18 mouse cellular contexts compared by ENCODE assay signal in the genomic region with DNA sequence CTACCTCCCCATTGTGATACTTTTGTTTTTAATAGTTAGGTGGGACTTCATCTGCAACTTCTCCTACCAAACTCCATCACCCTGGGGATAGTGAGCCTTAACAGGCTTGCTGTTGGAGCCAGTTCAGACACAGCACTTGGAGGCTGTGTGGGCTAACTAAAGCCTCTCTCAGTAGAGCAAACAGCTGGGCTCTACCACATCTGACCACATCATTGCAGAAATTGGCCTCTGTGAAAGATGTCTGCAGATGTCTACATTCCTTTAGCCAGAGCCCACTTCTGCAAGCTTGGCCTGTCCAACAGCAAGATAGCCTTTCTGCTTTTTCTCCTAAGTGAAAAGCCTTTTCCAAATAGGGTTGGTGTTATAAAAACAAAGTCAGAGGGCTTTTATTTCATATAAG. TPM values are rescaled to one million over a fixed set of nuclear protein-coding genes. Genes with fewer than 3 reads are reported as not detected.
DNase-seq lines count a peak whose midpoint lies in the region; ATAC-seq lines count a peak whose summit lies in the region.
"Had no signal": no experiment of that assay in that cellular context is flagged by ENCODE, and none has a peak within 500 bp of the region (broad histone marks: within the 10 kb centered on the region; RNA-seq: fewer than 3 reads in every experiment).

No protein-coding gene starts in this region.

- H3K27me3 ChIP-seq in heart, embryonic 15.5 days = no peaks in the 10 kb centered on the region
- H3K27me3 ChIP-seq: intestine, embryonic 15.5 days; midbrain, embryonic 12.5 days had no signal

- H3K36me3 ChIP-seq in heart, embryonic 15.5 days = no peaks in the 10 kb centered on the region
- H3K36me3 ChIP-seq: G1E; intestine, embryonic 15.5 days; limb, embryonic 13.5 days; midbrain, embryonic 12.5 days had no signal

- H3K4me2 ChIP-seq in heart, embryonic 15.5 days = no peak overlapping the region
- H3K4me2 ChIP-seq: intestine, embryonic 15.5 days; limb, embryonic 13.5 days; midbrain, embryonic 12.5 days had no signal

- H3K4me3 ChIP-seq in heart, embryonic 15.5 days = no peak overlapping the region
- H3K4me3 ChIP-seq: intestine, embryonic 15.5 days; limb, embryonic 13.5 days; midbrain, embryonic 12.5 days had no signal

- H3K4me1 ChIP-seq in heart, embryonic 15.5 days (replicated peaks) = peaks cover 19% of the 10 kb centered on the region
- H3K4me1 ChIP-seq: midbrain, embryonic 12.5 days had no signal

- H3K9ac ChIP-seq in heart, embryonic 15.5 days = no peak overlapping the region
- H3K9ac ChIP-seq: intestine, embryonic 15.5 days; limb, embryonic 13.5 days; liver, postnatal 0 days; midbrain, embryonic 12.5 days had no signal

- DNase-seq in gastrocnemius, postnatal 25 days = peak; percentile 41
- DNase-seq in gastrocnemius, adult 8-10 months (ENCODE audit: low spot score in 2 of 2) = no peak
- DNase-seq in kidney, postnatal 14 days = peak; percentile 47
- no peak for DNase-seq in kidney, adult 8-10 months
- DNase-seq in lung, postnatal 36 days = peak; percentile 58
- DNase-seq in left cerebral cortex, adult 8-10 months (ENCODE audit: low spot score in 2 of 2) = no peak
- no peak for DNase-seq in thymus, adult 18-20 months
- DNase-seq: B cell, adult 2 months; cerebellum, adult 8-10 months; liver, postnatal 0 days; right cerebral cortex, postnatal 4 days had no signal

- no peak for ATAC-seq in heart, embryonic 15.5 days (replicated peaks; ENCODE audit: insufficient number of reproducible peaks, insufficient read depth, low FRiP score, low read depth)
- ATAC-seq: forebrain, embryonic 16.5 days; intestine, embryonic 15.5 days; liver, postnatal 0 days had no signal

- H3K9me3 ChIP-seq in heart, embryonic 15.5 days (replicated peaks) = no peaks in the 10 kb centered on the region
- H3K9me3 ChIP-seq: G1E; intestine, embryonic 15.5 days; limb, embryonic 13.5 days; midbrain, embryonic 12.5 days had no signal

- peak overlapping the region; percentile 33; the same call in 1 of the 2 replicates for H3K27ac ChIP-seq in heart, embryonic 15.5 days
- H3K27ac ChIP-seq: limb, embryonic 13.5 days; midbrain, embryonic 12.5 days had no signal

RNA-seq across cellular contexts. Expression of a gene that starts 20.7 kb away (rescaled TPM):
- under 1 TPM; 0.08 to 0.15 TPM for total RNA-seq in gastrocnemius, postnatal 25 days (2021)
- not detected for total RNA-seq in gastrocnemius, adult 8-10 months (2022)
- 0.23 and 0.53 TPM in 2 replicates for polyA plus RNA-seq in heart, embryonic 15.5 days (2015; fragmentation: Nextera tagmentation; extraction: Ambion mirVana)
- total RNA-seq in left cerebral cortex, adult 8-10 months (2022) = under 1 TPM in 3 of 4 experiments, not detected in 1; 0.13 to 0.23 (median 0.14) TPM
- total RNA-seq: G1E; hematopoietic stem cell, adult 5-6 weeks had no signal
- polyA plus RNA-seq: G1E; liver, postnatal 0 days had no signal

RNA-seq across cellular contexts. Expression of a gene that starts 23.6 kb away (rescaled TPM):
- 10 to 100 TPM; 86.1 to 99.8 TPM for total RNA-seq in gastrocnemius, postnatal 25 days (2021)
- 10 to 100 TPM; 10.9 to 21.0 (median 17.8) TPM for total RNA-seq in gastrocnemius, adult 8-10 months (2022)
- 16.8 and 24.6 TPM in 2 replicates for polyA plus RNA-seq in heart, embryonic 15.5 days (2015; fragmentation: Nextera tagmentation; extraction: Ambion mirVana)
- total RNA-seq in left cerebral cortex, adult 8-10 months (2022) = 1 to 10 TPM; 4.7 to 6.3 (median 5.6) TPM
- polyA plus RNA-seq: G1E had no signal

Comparison
In these comparisons a context has a peak if more than half of its experiments do, and no peak if none do; other contexts are left out.
1. DNase-seq: peak in gastrocnemius, postnatal 25 days (single experiment), kidney, postnatal 14 days (single experiment) and lung, postnatal 36 days (single experiment); none in gastrocnemius, adult 8-10 months (0 of 2), kidney, adult 8-10 months (0 of 2), left cerebral cortex, adult 8-10 months (0 of 2) and thymus, adult 18-20 months (0 of 2).